Mouse (Mus musculus) activated CD4-positive, CD25-positive, alpha-beta regulatory T cell (primary cell): ENCODE results near the gene Golm1. TPM values are rescaled to one million over a fixed set of nuclear protein-coding genes. Genes with fewer than 3 reads are reported as not detected.

ENCODE experiments used
- polyA plus RNA-seq, 2 experiments: library from polyadenylated mRNA; unstranded; fragments of 100-300 nt; shearing (Covaris generic); gene quantifications; one replicate each; pipeline ENCODE4 v1.2.1; 2017

Gene Golm1
- polyA plus RNA-seq = 10 to 100 TPM; 16.3 to 32.1 TPM

GRCm38 (mm10) chr13:59675151-59676011 lies at the start of gene Golm1:
Gene Golm1, minus strand, starts transcription at chr13:59675811.

GRCm38 (mm10) chr13:59711984-59712383 lies 36.4 kb upstream of the Golm1 start, which contains the start of gene Spata31d1b:
Gene Spata31d1b, plus strand, starts transcription at chr13:59712284.

GRCm38 (mm10) chr13:59710230-59710629 lies 34.6 kb upstream of the Golm1 start, which contains the start of gene Spata31d1a:
Gene Spata31d1a, minus strand, starts transcription at chr13:59710330.

GRCm38 (mm10) chr13:59694008-59694407 lies 18.4 kb upstream of the Golm1 start, which contains the start of gene 4921517D22Rik:
Gene 4921517D22Rik, minus strand, starts transcription at chr13:59694108.

DNA sequence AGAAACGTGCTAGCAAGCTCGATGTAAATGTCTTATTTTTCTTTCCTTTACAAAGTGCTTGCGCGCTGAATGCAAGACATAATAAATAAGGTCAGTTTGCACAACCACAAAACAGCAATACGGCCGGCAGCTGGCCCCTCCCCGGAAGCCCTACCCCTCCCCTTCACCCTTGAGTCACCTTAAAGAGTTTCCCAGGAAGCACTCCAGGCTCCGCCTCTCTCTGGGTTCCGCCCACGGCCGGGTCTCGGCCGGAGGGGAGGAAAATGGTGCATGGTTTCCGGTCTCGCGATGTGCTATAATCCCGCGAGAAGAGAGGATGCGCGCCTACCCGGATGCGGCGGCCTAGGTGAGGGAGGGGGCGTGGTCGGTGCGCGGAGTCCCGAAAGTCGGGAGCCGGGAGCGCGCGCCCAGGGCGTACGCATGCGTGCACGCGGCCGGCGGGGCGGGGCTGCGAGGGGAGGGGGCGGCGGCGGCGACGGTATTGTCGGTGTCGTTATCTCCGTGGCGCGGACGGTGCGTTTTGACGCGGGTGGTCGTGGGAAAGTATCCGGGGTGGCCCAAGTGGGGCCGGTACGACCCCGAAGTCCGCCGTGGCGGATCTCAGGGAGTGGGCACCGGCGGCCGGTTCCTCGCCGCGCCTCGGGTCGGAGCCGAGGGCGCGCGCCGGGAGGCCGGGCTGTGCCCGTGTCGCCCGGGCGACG lies 90.5 kb downstream of the Golm1 start, which contains the start of the genes Agtpbp1 and Naa35:
Gene Agtpbp1, minus strand, starts transcription at position 281 of the 701 bp plus-strand sequence.
Gene Naa35, plus strand, starts transcription at position 313 of the 701 bp plus-strand sequence.

Other genes starting within 250 kb of the Golm1 start
- gene Agtpbp1, start 90.6 kb downstream of the Golm1 start, polyA plus RNA-seq = 10 to 100 TPM; 19.1 to 29.4 TPM
- 10 to 100 TPM; 59.9 to 62.6 TPM for gene Naa35, start 90.6 kb downstream of the Golm1 start, polyA plus RNA-seq
- gene 4921517D22Rik, start 18.3 kb upstream of the Golm1 start, polyA plus RNA-seq = under 1 TPM in 1 of 2 experiments, not detected in 1; 0.05 TPM
- under 1 TPM in 1 of 2 experiments, not detected in 1; 0.20 TPM for gene Spata31d1a, start 34.5 kb upstream of the Golm1 start, polyA plus RNA-seq
- not detected for gene Spata31d1b, start 36.5 kb upstream of the Golm1 start, polyA plus RNA-seq
- gene Spata31d1d, start 55.9 kb upstream of the Golm1 start, polyA plus RNA-seq = not detected
- under 1 TPM in 1 of 2 experiments, not detected in 1; 0.31 TPM for gene 1700014D04Rik, start 70.9 kb upstream of the Golm1 start, polyA plus RNA-seq
- 10 to 100 TPM; 57.9 to 73.7 TPM for gene Isca1, start 94.0 kb upstream of the Golm1 start, polyA plus RNA-seq
- gene Gm49354, start 106.4 kb upstream of the Golm1 start, polyA plus RNA-seq = not detected
- gene Tut7, start 147.3 kb upstream of the Golm1 start, polyA plus RNA-seq = 100 to 1,000 TPM; 122 to 123 TPM